ENCODE assay signal across 11 mouse cellular contexts in genomic region chr4:43633296-43633695, GRCm38 (mm10). TPM values are rescaled to one million over a fixed set of nuclear protein-coding genes. Genes with fewer than 3 reads are reported as not detected.
DNase-seq lines count a peak whose midpoint lies in the region; ATAC-seq lines count a peak whose summit lies in the region.
"Had no signal": no experiment of that assay in that cellular context is flagged by ENCODE, and none has a peak within 500 bp of the region (broad histone marks: within the 10 kb centered on the region; RNA-seq: fewer than 3 reads in every experiment).

No protein-coding gene starts in this region.

- H3K4me3 ChIP-seq in lung, embryonic 16.5 days (ENCODE audit: low read length) = no peak overlapping the region
- H3K4me3 ChIP-seq in hindbrain, embryonic 15.5 days = no peak overlapping the region
- H3K4me3 ChIP-seq in neural tube, embryonic 13.5 days = peak overlapping the region; percentile 64
- H3K4me3 ChIP-seq: erythroblast, embryonic 14.5 days had no signal

- peak overlapping the region; percentile 81; the same call in 1 of the 2 replicates for H3K4me2 ChIP-seq in lung, embryonic 16.5 days (ENCODE audit: low read depth, low read length)
- peak overlapping the region; percentile 98; the same call in 1 of the 2 replicates for H3K4me2 ChIP-seq in hindbrain, embryonic 15.5 days
- H3K4me2 ChIP-seq in neural tube, embryonic 13.5 days = peak overlapping the region; percentile 86

- no peaks in the 10 kb centered on the region for H3K36me3 ChIP-seq in lung, embryonic 16.5 days (ENCODE audit: control insufficient read depth, insufficient read depth, low read length)
- H3K36me3 ChIP-seq in hindbrain, embryonic 15.5 days = no peaks in the 10 kb centered on the region
- H3K36me3 ChIP-seq in neural tube, embryonic 13.5 days = no peaks in the 10 kb centered on the region

- DNase-seq in cerebellum, adult 9-10 months = peak; percentile 27
- no peak for DNase-seq in cerebellum, adult 18-20 months
- no peak for DNase-seq in lung, postnatal 25 days (ENCODE audit: low spot score)
- DNase-seq in spleen, adult 18-20 months = no peak
- DNase-seq in right cerebral cortex, adult 2 months (ENCODE audit: low spot score in 2 of 2) = no peak
- DNase-seq: layer of hippocampus, postnatal 36 days had no signal

- H3K9ac ChIP-seq in lung, embryonic 16.5 days (ENCODE audit: low read length) = no peak overlapping the region
- no peak overlapping the region for H3K9ac ChIP-seq in hindbrain, embryonic 15.5 days
- peak overlapping the region; percentile 92 for H3K9ac ChIP-seq in neural tube, embryonic 13.5 days

- peaks cover 11% of the 10 kb centered on the region for H3K4me1 ChIP-seq in lung, embryonic 16.5 days (replicated peaks; ENCODE audit: control insufficient read depth, insufficient read depth, low read length)
- peaks cover 49% of the 10 kb centered on the region for H3K4me1 ChIP-seq in hindbrain, embryonic 15.5 days (replicated peaks)
- H3K4me1 ChIP-seq in neural tube, embryonic 13.5 days (replicated peaks) = peaks cover 61% of the 10 kb centered on the region

- 84% methylated on average over 8 of the region's 8 CpGs for WGBS in lung, embryonic 16.5 days
- 72% methylated on average over 8 of the region's 8 CpGs for WGBS in hindbrain, embryonic 15.5 days
- 61% methylated on average over 8 of the region's 8 CpGs for WGBS in neural tube, embryonic 13.5 days

- no peak for ATAC-seq in lung, embryonic 16.5 days (ENCODE audit: low read depth)
- ATAC-seq in hindbrain, embryonic 15.5 days (ENCODE audit: low FRiP score, low read depth) = no peak
- ATAC-seq in neural tube, embryonic 13.5 days (ENCODE audit: low read depth) = no peak

- H3K27me3 ChIP-seq in lung, embryonic 16.5 days (ENCODE audit: control insufficient read depth, insufficient read depth, low read depth, low read length) = no peaks in the 10 kb centered on the region; the same call in 1 of the 2 replicates
- H3K27me3 ChIP-seq in hindbrain, embryonic 15.5 days = no peaks in the 10 kb centered on the region
- no peaks in the 10 kb centered on the region for H3K27me3 ChIP-seq in neural tube, embryonic 13.5 days

- no peak overlapping the region for H3K27ac ChIP-seq in lung, embryonic 16.5 days (ENCODE audit: low read length)
- no peak overlapping the region for H3K27ac ChIP-seq in hindbrain, embryonic 15.5 days (replicated peaks)
- H3K27ac ChIP-seq in neural tube, embryonic 13.5 days (replicated peaks) = no peak overlapping the region

- H3K9me3 ChIP-seq in lung, embryonic 16.5 days (ENCODE audit: control insufficient read depth, low read length) = no peaks in the 10 kb centered on the region
- no peaks in the 10 kb centered on the region for H3K9me3 ChIP-seq in hindbrain, embryonic 15.5 days
- no peaks in the 10 kb centered on the region for H3K9me3 ChIP-seq in neural tube, embryonic 13.5 days

RNA-seq across cellular contexts. Expression of gene Npr2, which starts 1.6 kb away (rescaled TPM):
- polyA plus RNA-seq in lung, embryonic 16.5 days (2015; fragmentation: Nextera tagmentation; extraction: Ambion mirVana) = 11.1 and 11.6 TPM in 2 replicates
- 13.2 TPM in 2 replicates for polyA plus RNA-seq in hindbrain, embryonic 15.5 days (2015; fragmentation: Nextera tagmentation; extraction: Ambion mirVana)
- polyA plus RNA-seq in neural tube, embryonic 13.5 days (2015; fragmentation: Nextera tagmentation; extraction: Ambion mirVana) = 26.9 and 27.8 TPM in 2 replicates

RNA-seq across cellular contexts. Expression of gene Spag8, which starts 20.1 kb away (rescaled TPM):
- 9.0 and 9.6 TPM in 2 replicates for polyA plus RNA-seq in lung, embryonic 16.5 days (2015; fragmentation: Nextera tagmentation; extraction: Ambion mirVana)
- 6.9 and 7.0 TPM in 2 replicates for polyA plus RNA-seq in hindbrain, embryonic 15.5 days (2015; fragmentation: Nextera tagmentation; extraction: Ambion mirVana)
- 3.5 and 4.1 TPM in 2 replicates for polyA plus RNA-seq in neural tube, embryonic 13.5 days (2015; fragmentation: Nextera tagmentation; extraction: Ambion mirVana)
- polyA plus RNA-seq: erythroblast, embryonic 14.5 days had no signal

RNA-seq across cellular contexts. Expression of gene Hint2, which starts 23.0 kb away (rescaled TPM):
- 120 and 127 TPM in 2 replicates for polyA plus RNA-seq in lung, embryonic 16.5 days (2015; fragmentation: Nextera tagmentation; extraction: Ambion mirVana)
- 73.0 and 80.2 TPM in 2 replicates for polyA plus RNA-seq in hindbrain, embryonic 15.5 days (2015; fragmentation: Nextera tagmentation; extraction: Ambion mirVana)
- polyA plus RNA-seq in neural tube, embryonic 13.5 days (2015; fragmentation: Nextera tagmentation; extraction: Ambion mirVana) = 76.8 and 84.9 TPM in 2 replicates

RNA-seq across cellular contexts. Expression of gene Tmem8b, which starts 35.5 kb away (rescaled TPM):
- 4.8 and 5.4 TPM in 2 replicates for polyA plus RNA-seq in lung, embryonic 16.5 days (2015; fragmentation: Nextera tagmentation; extraction: Ambion mirVana)
- 14.2 and 15.4 TPM in 2 replicates for polyA plus RNA-seq in hindbrain, embryonic 15.5 days (2015; fragmentation: Nextera tagmentation; extraction: Ambion mirVana)
- 13.5 and 15.6 TPM in 2 replicates for polyA plus RNA-seq in neural tube, embryonic 13.5 days (2015; fragmentation: Nextera tagmentation; extraction: Ambion mirVana)

RNA-seq across cellular contexts. Expression of gene Fam221b, which starts 35.6 kb away (rescaled TPM):
- polyA plus RNA-seq in lung, embryonic 16.5 days (2015; fragmentation: Nextera tagmentation; extraction: Ambion mirVana) = 2.2 and 2.8 TPM in 2 replicates
- polyA plus RNA-seq in hindbrain, embryonic 15.5 days (2015; fragmentation: Nextera tagmentation; extraction: Ambion mirVana) = 1.5 and 1.9 TPM in 2 replicates
- polyA plus RNA-seq in neural tube, embryonic 13.5 days (2015; fragmentation: Nextera tagmentation; extraction: Ambion mirVana) = 2.4 and 2.9 TPM in 2 replicates
- polyA plus RNA-seq: small intestine, adult 2 months had no signal
